ENCODE assay signal across 8 mouse cellular contexts in the genomic region with DNA sequence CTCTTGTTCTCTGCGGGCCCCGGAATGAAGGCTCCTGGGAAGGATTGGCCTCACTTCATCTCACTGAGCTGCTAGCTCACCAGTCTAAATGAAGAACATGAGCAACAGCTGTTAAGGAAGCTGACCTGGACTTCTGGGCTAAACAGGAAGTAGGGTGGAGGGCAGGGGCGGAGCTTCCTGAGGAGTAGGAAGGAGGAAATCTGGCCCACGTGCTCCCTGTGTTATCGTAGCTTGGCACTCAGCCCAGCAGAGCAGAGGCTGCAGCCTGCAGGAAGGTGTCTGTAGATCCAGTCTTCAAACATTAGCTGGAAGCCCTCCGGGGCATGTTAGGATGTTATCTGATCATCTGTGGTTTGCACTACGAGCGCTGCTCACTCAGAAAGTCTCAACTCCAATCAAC. TPM values are rescaled to one million over a fixed set of nuclear protein-coding genes. Genes with fewer than 3 reads are reported as not detected.
A peak's percentile ranks its signal among the peaks of the same experiment; 100 is the strongest.
DNase-seq lines count a peak whose midpoint lies in the region; ATAC-seq and TF ChIP-seq lines count a peak whose summit lies in the region.

No protein-coding gene starts in this region.

- peak; percentile 65; the same call in 1 of the 2 replicates for ATAC-seq in embryonic facial prominence, embryonic 14.5 days (ENCODE audit: low read depth)
- peak; percentile 77 to 85 for ATAC-seq in hematopoietic stem cell, adult 5-6 weeks (replicated peaks in 1 of 2; ENCODE audit: insufficient read depth in 1 of 2, low FRiP score in 2 of 2, low TSS enrichment in 1 of 2, low read depth in 1 of 2, poor library complexity in 2 of 2, severe bottlenecking in 2 of 2)
- peak; percentile 28 for ATAC-seq in liver, embryonic 15.5 days (ENCODE audit: insufficient read depth)

- H3K27me3 ChIP-seq in embryonic facial prominence, embryonic 14.5 days (replicated peaks; ENCODE audit: control insufficient read depth, insufficient read depth, low read length) = no peaks in the 10 kb centered on the region
- no peaks in the 10 kb centered on the region for H3K27me3 ChIP-seq in liver, embryonic 15.5 days

- peak overlapping the region; percentile 81; the same call in 1 of the 2 replicates for H3K27ac ChIP-seq in ES-E14 (ENCODE audit: insufficient read depth, low read depth, low read length, poor library complexity, severe bottlenecking)
- H3K27ac ChIP-seq in embryonic facial prominence, embryonic 14.5 days (replicated peaks; ENCODE audit: low read depth, low read length) = no peak overlapping the region
- H3K27ac ChIP-seq in liver, embryonic 15.5 days (replicated peaks) = peak overlapping the region; percentile 41; the same call in 1 of the 2 replicates

- no peaks in the 10 kb centered on the region for H3K9me3 ChIP-seq in ES-E14 (ENCODE audit: control insufficient read depth, insufficient read depth, low read depth, low read length)
- no peaks in the 10 kb centered on the region for H3K9me3 ChIP-seq in embryonic facial prominence, embryonic 14.5 days (ENCODE audit: control insufficient read depth, low read length)
- no peaks in the 10 kb centered on the region for H3K9me3 ChIP-seq in liver, embryonic 15.5 days (replicated peaks)

- DNase-seq in embryo, embryonic 10 days (ENCODE audit: low spot score) = peak; percentile 55
- DNase-seq in embryo, embryonic 9.5 days (ENCODE audit: extremely low spot score) = no peak
- DNase-seq in ES-E14 (ENCODE audit: low read depth, low spot score) = peak; percentile 60
- peak; percentile 86 for DNase-seq in embryonic facial prominence, embryonic 14.5 days (ENCODE audit: low spot score)
- DNase-seq in ovary, postnatal 14 days (ENCODE audit: low spot score) = peak; percentile 42
- peak; percentile 69 to 76 for DNase-seq in urinary bladder, postnatal 4 days (ENCODE audit: low spot score in 2 of 2)

- peak overlapping the region; percentile 55 to 56 for H3K4me3 ChIP-seq in ES-E14 (ENCODE audit: insufficient read depth in 1 of 2, low read depth in 1 of 2, low read length in 2 of 2, poor library complexity in 1 of 2, severe bottlenecking in 1 of 2)
- no peak overlapping the region for H3K4me3 ChIP-seq in embryonic facial prominence, embryonic 14.5 days (ENCODE audit: low read depth, low read length)
- no peak overlapping the region for H3K4me3 ChIP-seq in liver, embryonic 15.5 days (replicated peaks)

- H3K4me2 ChIP-seq in embryonic facial prominence, embryonic 14.5 days (ENCODE audit: low read depth, low read length) = no peak overlapping the region
- H3K4me2 ChIP-seq in liver, embryonic 15.5 days = no peak overlapping the region

- H3K4me1 ChIP-seq in ES-E14 (ENCODE audit: control insufficient read depth in 2 of 2, insufficient read depth in 2 of 2, low read length in 2 of 2, poor library complexity in 1 of 2) = peaks cover 5 to 16% of the 10 kb centered on the region in 2 experiments
- 0 out of 2 replicates have a peak, but pooled peaks cover 13% of the 10 kb centered on the region for H3K4me1 ChIP-seq in embryonic facial prominence, embryonic 14.5 days (ENCODE audit: control insufficient read depth, insufficient read depth, low read length)
- peaks cover 10% of the 10 kb centered on the region for H3K4me1 ChIP-seq in liver, embryonic 15.5 days (replicated peaks)

- in situ Hi-C loops in ES-E14 (cut with MboI; ENCODE audit: low sequenced_read_pairs in 2 of 2, unreplicated experiment in 2 of 2) = no loop called here

- WGBS in embryonic facial prominence, embryonic 14.5 days = 40% methylated on average over 8 of the region's 8 CpGs
- 5% methylated on average over 8 of the region's 8 CpGs for WGBS in liver, embryonic 15.5 days (ENCODE audit: insufficient replicate concordance)

- no peaks in the 10 kb centered on the region; the same call in 1 of the 2 replicates for H3K36me3 ChIP-seq in ES-E14 (ENCODE audit: control insufficient read depth, insufficient read depth, low read length, poor library complexity, severe bottlenecking)
- no peaks in the 10 kb centered on the region for H3K36me3 ChIP-seq in embryonic facial prominence, embryonic 14.5 days (ENCODE audit: control insufficient read depth, insufficient read depth, low read length)
- no peaks in the 10 kb centered on the region for H3K36me3 ChIP-seq in liver, embryonic 15.5 days (replicated peaks)

- H3K9ac ChIP-seq in ES-E14 (ENCODE audit: insufficient read depth, low read depth, low read length, poor library complexity, severe bottlenecking) = peak overlapping the region; percentile 58; the same call in 1 of the 2 replicates
- no peak overlapping the region for H3K9ac ChIP-seq in embryonic facial prominence, embryonic 14.5 days (ENCODE audit: low read depth, low read length)
- no peak overlapping the region for H3K9ac ChIP-seq in liver, embryonic 15.5 days

TF ChIP-seq in ES-E14, 5 proteins besides CTCF, POLR2A, EP300 and RAD21:
- TF ChIP-seq MAFK (IDR thresholded peaks at IDR 0.05; ENCODE audit: insufficient read depth, low read depth, low read length) = no peak
- TF ChIP-seq HCFC1 (IDR thresholded peaks at IDR 0.05; ENCODE audit: borderline replicate concordance, insufficient read depth, low read length) = no peak
- TF ChIP-seq ZNF384 (IDR thresholded peaks at IDR 0.05; ENCODE audit: low read depth, low read length) = no peak
- no peak for TF ChIP-seq CHD2 (IDR thresholded peaks at IDR 0.05; ENCODE audit: low read depth, low read length)
- TF ChIP-seq ZC3H11A (IDR thresholded peaks at IDR 0.05; ENCODE audit: borderline replicate concordance, low read depth, low read length) = no peak

RNA-seq across cellular contexts. Expression of gene Nav1, which starts 24.4 kb away (rescaled TPM):
- total RNA-seq in ES-E14 (2012; rRNA removed) = 10.4 and 11.4 TPM in 2 replicates
- 16.7 and 18.0 TPM in 2 replicates for polyA plus RNA-seq in embryonic facial prominence, embryonic 14.5 days (2014; fragmentation: Nextera tagmentation; extraction: Ambion mirVana)
- total RNA-seq in hematopoietic stem cell, adult 5-6 weeks (2017) = 4.7 and 7.0 TPM in 2 replicates
- 1.0 and 1.2 TPM in 2 replicates for polyA plus RNA-seq in liver, embryonic 15.5 days (2015; fragmentation: Nextera tagmentation; extraction: Ambion mirVana)

Comparison
In these comparisons a context has a peak if more than half of its experiments do, and no peak if none do; other contexts are left out.
1. H3K4me3 ChIP-seq: peak in ES-E14 (2 of 2); none in embryonic facial prominence, embryonic 14.5 days (single experiment) and liver, embryonic 15.5 days (single experiment).
2. ATAC-seq: peak in every context shown above with its lines; median percentile 81 in hematopoietic stem cell, adult 5-6 weeks; 65 in embryonic facial prominence, embryonic 14.5 days; 28 in liver, embryonic 15.5 days.